Mouse (Mus musculus): ENCODE data around the gene Hspd1. TPM values are rescaled to one million over a fixed set of nuclear protein-coding genes. Genes with fewer than 3 reads are reported as not detected.

The Hspd1 gene
- polyA plus RNA-seq, 1 experiment from 2014 or later = 809 TPM

DNA sequence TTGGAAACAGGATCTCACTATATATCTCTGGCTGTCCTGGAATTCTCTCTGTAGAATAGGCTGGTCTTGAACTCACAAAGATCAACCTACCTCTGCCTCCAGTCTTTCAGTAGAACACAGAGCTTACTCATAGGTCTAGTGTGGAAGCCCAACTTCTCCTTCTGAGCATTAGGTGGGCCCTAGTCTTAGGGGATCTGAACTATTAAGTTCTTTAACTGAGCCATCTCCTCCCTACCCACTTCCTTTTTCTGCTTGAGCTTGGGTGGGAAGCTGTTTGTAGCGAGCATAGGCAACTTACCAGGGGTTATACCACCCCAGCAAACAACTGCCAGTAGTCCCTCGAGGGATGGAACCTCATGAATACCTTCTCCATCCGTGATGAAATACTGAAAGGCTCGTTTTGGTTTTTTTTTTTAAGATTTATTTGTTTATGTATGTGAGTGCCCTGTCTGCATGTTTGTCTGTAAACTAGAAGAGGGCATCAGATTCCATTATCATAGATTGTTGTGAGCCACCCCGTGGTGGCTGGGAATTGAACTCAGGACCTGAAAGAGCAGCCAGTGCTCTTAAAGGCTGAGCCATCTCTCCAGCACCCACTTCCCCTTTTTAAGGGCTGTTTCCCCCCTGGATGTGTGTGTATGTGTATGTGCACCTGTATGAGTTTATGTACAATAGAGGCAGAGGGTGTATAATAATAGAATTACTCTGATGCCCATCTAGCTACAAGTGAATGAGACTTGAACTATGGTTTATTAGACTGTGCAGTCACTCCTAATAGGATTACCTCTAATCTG, 32.5 kb downstream of the Hspd1 start:
- H3K4me1 ChIP-seq (replicated peaks; ENCODE audit: control insufficient read depth, insufficient read depth, low read length) = peaks cover 10% of the 10 kb centered on the region
- no peak overlapping the region for H3K4me3 ChIP-seq (ENCODE audit: low read depth, low read length)
- no peak overlapping the region for H3K27ac ChIP-seq (ENCODE audit: low read depth, low read length)
- no peak for ATAC-seq (replicated peaks; ENCODE audit: low FRiP score)
- no peaks in the 10 kb centered on the region for H3K27me3 ChIP-seq (replicated peaks; ENCODE audit: control insufficient read depth, insufficient read depth, low read length)
- no peaks in the 10 kb centered on the region for H3K9me3 ChIP-seq (ENCODE audit: control insufficient read depth, low read length)
- 69% methylated on average over 5 of the region's 5 CpGs for WGBS
- no peak overlapping the region for H3K4me2 ChIP-seq
- DNase-seq (ENCODE audit: low spot score) = no peak
- H3K9ac ChIP-seq (ENCODE audit: low read depth, low read length) = no peak overlapping the region
- H3K36me3 ChIP-seq (ENCODE audit: control insufficient read depth, insufficient read depth, low read length) = 0 out of 2 replicates have a peak, but pooled peaks cover 4% of the 10 kb centered on the region

DNA sequence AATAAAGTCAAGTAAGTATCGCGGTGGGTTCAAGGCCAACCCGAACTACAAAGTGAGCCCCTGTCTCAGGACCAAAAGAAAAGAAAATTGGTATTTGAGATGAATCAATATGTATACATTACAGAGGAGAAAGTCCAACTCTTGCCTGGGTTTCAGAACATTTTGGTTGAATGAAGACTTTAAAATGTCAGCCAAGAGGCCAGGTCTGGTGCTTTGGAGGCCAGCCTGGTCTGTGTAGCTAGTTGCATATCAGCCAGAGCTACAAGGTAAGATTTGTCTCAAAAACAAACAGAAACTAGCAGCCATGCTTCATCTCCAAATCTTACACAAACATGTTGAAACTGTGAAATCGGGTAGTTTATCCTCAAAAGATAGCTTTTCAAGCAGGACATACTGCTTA, 34.4 kb downstream of the Hspd1 start:
- peak overlapping the region; percentile 73 for H3K9ac ChIP-seq (ENCODE audit: low read depth, low read length)

DNA sequence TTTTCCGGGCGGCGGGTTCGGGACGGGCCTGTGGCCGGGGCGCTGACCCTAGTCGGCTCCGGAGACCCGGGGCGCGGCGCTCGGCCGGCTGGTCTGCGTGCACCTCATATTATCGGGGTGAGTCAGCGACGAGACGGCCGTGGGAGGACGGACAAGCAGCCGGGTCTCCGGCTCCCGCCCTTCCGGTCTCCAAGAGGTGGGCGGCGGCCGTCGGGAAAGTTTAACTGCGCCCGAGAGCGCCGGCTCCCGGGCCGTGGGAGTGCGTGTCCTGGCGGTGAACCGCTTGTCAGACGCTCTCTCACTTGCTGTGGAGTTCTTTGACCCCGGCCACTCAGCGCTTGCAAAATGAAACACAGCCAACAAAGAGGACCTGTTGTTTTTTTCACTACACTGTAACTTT, 35.0 kb downstream of the Hspd1 start:
- H3K9ac ChIP-seq (ENCODE audit: low read depth, low read length) = peak overlapping the region; percentile 73
- peak; percentile 77 for ATAC-seq (replicated peaks; ENCODE audit: low FRiP score)
- under 1% methylated on average over 41 of the region's 42 CpGs for WGBS
- no peaks in the 10 kb centered on the region for H3K27me3 ChIP-seq (replicated peaks; ENCODE audit: control insufficient read depth, insufficient read depth, low read length)
- peak overlapping the region; percentile 94 for H3K4me3 ChIP-seq (ENCODE audit: low read depth, low read length)
- peak overlapping the region; percentile 90 for H3K27ac ChIP-seq (ENCODE audit: low read depth, low read length)
- H3K9me3 ChIP-seq (ENCODE audit: control insufficient read depth, low read length) = no peaks in the 10 kb centered on the region
- H3K4me1 ChIP-seq (replicated peaks; ENCODE audit: control insufficient read depth, insufficient read depth, low read length) = peaks cover 8% of the 10 kb centered on the region; the same call in 1 of the 2 replicates
- H3K4me2 ChIP-seq = peak overlapping the region; percentile 73
- H3K36me3 ChIP-seq (ENCODE audit: control insufficient read depth, insufficient read depth, low read length) = 0 out of 2 replicates have a peak, but pooled peaks cover 4% of the 10 kb centered on the region
- DNase-seq (ENCODE audit: low spot score) = no peak

More for the DNA sequence above, 34.4 kb downstream of the Hspd1 start:
- DNase-seq (ENCODE audit: low spot score) (no peak), ATAC-seq (replicated peaks; ENCODE audit: low FRiP score) (no peak)
- H3K36me3 ChIP-seq (ENCODE audit: control insufficient read depth, insufficient read depth, low read length) = 0 out of 2 replicates have a peak, but pooled peaks cover 4% of the 10 kb centered on the region
- no peaks in the 10 kb centered on the region for H3K27me3 ChIP-seq (replicated peaks; ENCODE audit: control insufficient read depth, insufficient read depth, low read length)
- peak overlapping the region; percentile 90; the same call in 1 of the 2 replicates for H3K27ac ChIP-seq (ENCODE audit: low read depth, low read length)
- WGBS = 66% methylated on average over 4 of the region's 4 CpGs
- H3K4me1 ChIP-seq (replicated peaks; ENCODE audit: control insufficient read depth, insufficient read depth, low read length) = peaks cover 9% of the 10 kb centered on the region; the same call in 1 of the 2 replicates
- H3K4me2 ChIP-seq = peak overlapping the region; percentile 73
- no peaks in the 10 kb centered on the region for H3K9me3 ChIP-seq (ENCODE audit: control insufficient read depth, low read length)
- H3K4me3 ChIP-seq (ENCODE audit: low read depth, low read length) = peak overlapping the region; percentile 94

DNA sequence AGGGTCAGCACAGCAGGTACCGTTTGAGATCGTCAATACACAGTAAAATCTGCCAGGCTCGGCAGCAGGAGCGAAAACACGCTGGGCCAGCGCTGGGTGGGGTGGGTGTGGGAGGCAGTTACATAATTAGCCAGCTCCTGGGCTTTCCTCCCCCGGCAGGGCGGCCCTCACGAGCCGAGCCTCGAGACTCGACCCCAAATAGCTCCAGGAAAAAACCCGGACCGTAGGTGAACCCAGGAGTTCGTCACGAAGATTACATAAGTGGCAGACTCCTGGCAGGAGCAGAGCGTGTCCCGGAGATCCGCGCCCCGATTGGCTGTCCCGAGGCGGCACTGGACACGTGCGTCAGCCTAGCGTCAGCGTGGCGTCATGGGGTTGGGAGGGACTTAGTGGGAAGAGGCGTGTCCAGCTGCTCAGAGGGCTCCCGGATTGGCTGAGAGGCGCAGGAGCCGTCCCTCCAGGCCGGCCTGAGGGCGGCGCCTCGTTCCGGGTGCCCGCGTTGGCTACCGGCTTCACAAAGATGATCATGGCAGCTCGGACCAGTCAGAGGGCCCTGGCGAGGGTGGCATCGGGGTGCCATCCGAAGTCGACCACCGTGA, 35.6 kb downstream of the Hspd1 start, which contains the start of gene Coq10b:
Coq10b (plus strand) TSS at position 416 of the 599 bp plus-strand sequence.
- peak within 1 kb of the TSS; percentile 83 for H3K4me2 ChIP-seq
- 1% methylated on average over 46 of the region's 46 CpGs for WGBS
- peak; percentile 100 for ATAC-seq (replicated peaks; ENCODE audit: low FRiP score)
- H3K9me3 ChIP-seq (ENCODE audit: control insufficient read depth, low read length) = no peaks in the 10 kb centered on the region
- H3K4me3 ChIP-seq (ENCODE audit: low read depth, low read length) = peak within 1 kb of the TSS; percentile 94
- DNase-seq (ENCODE audit: low spot score) = peak; percentile 99
- H3K4me1 ChIP-seq (replicated peaks; ENCODE audit: control insufficient read depth, insufficient read depth, low read length) = peaks cover 6% of the 10 kb centered on the region; the same call in 1 of the 2 replicates
- H3K9ac ChIP-seq (ENCODE audit: low read depth, low read length) = peak within 1 kb of the TSS; percentile 73
- no peaks in the 10 kb centered on the region for H3K27me3 ChIP-seq (replicated peaks; ENCODE audit: control insufficient read depth, insufficient read depth, low read length)
- H3K36me3 ChIP-seq (ENCODE audit: control insufficient read depth, insufficient read depth, low read length) = 0 out of 2 replicates have a peak, but pooled peaks cover 4% of the 10 kb centered on the region
- H3K27ac ChIP-seq (ENCODE audit: low read depth, low read length) = peak within 1 kb of the TSS; percentile 90

DNA sequence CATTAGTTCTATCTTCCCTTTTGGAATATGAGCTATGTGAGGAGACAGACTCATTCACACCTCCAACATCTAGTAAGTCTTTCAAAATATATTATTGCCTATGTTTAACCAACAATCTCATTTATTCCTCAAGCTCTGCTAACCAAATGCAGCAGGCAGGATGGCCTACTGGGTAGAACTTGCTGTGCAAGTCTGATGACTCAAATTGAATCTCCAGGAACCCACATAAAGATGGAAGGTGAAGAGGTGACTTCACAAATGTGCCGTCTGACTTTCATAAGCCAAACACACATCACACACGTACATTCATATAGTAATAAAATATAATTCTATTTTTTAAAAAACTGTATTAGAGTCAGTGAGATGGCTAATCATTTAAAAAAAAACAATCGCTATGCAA, 36.4 kb downstream of the Hspd1 start:
- Histone ChIP-seq H3K4me3 (ENCODE audit: low read depth, low read length) (peak overlapping the region; percentile 94), H3K27me3 (replicated peaks; ENCODE audit: control insufficient read depth, insufficient read depth, low read length) (no peaks in the 10 kb centered on the region), H3K4me1 (replicated peaks; ENCODE audit: control insufficient read depth, insufficient read depth, low read length) (peaks cover 6% of the 10 kb centered on the region; the same call in 1 of the 2 replicates), H3K27ac (ENCODE audit: low read depth, low read length) (no peak overlapping the region), H3K4me2 (peak overlapping the region; percentile 83), H3K36me3 (ENCODE audit: control insufficient read depth, insufficient read depth, low read length) (0 out of 2 replicates have a peak, but pooled peaks cover 2% of the 10 kb centered on the region), H3K9me3 (ENCODE audit: control insufficient read depth, low read length) (no peaks in the 10 kb centered on the region), H3K9ac (ENCODE audit: low read depth, low read length) (no peak overlapping the region; the same call in 1 of the 2 replicates)
- ATAC-seq (replicated peaks; ENCODE audit: low FRiP score) = no peak
- DNase-seq (ENCODE audit: low spot score) = no peak
- 74% methylated on average over 3 of the region's 3 CpGs for WGBS

DNA sequence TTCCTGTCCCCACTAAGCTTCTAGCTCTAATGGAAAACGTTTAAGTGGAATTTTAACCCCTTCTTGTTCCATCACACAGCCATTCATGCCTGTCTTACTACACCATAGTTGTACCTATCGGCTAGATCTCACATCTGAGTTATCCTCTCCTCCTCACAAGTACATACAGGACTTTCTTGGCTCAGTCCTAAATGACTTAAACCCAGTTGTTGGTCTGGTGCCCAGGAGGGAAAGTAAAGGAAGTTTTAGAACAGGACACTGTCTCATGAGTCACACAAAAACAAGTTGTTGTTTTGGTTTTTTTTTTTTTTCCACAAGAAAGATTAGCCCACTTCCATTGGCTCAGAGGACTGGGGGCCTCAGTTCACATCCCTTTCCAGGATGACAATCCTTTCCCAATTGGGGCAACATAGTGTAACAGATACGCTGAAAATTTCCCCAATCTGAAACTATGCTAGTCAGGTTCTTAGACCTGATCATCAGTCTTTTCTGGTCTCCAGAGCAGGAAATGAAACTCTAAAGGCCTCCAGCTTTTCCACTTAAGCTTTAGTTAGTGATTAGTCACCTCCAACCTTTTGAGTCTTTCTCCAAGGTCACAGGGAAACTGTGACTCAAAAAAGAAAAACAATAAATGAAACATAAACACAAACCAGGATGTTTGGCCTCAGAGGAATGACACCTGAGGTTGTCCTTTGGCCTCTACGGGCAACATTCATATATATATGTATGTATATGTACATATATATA, 39.0 kb downstream of the Hspd1 start:
- Histone ChIP-seq H3K9me3 (ENCODE audit: control insufficient read depth, low read length) (no peaks in the 10 kb centered on the region), H3K4me2 (no peak overlapping the region), H3K9ac (ENCODE audit: low read depth, low read length) (no peak overlapping the region), H3K36me3 (ENCODE audit: control insufficient read depth, insufficient read depth, low read length) (no peaks in the 10 kb centered on the region), H3K27ac (ENCODE audit: low read depth, low read length) (no peak overlapping the region), H3K4me3 (ENCODE audit: low read depth, low read length) (no peak overlapping the region), H3K27me3 (replicated peaks; ENCODE audit: control insufficient read depth, insufficient read depth, low read length) (no peaks in the 10 kb centered on the region), H3K4me1 (replicated peaks; ENCODE audit: control insufficient read depth, insufficient read depth, low read length) (peaks cover 6% of the 10 kb centered on the region; the same call in 1 of the 2 replicates)
- DNase-seq (ENCODE audit: low spot score) (no peak), ATAC-seq (replicated peaks; ENCODE audit: low FRiP score) (no peak)
- 68% methylated on average over 4 of the region's 4 CpGs for WGBS

DNA sequence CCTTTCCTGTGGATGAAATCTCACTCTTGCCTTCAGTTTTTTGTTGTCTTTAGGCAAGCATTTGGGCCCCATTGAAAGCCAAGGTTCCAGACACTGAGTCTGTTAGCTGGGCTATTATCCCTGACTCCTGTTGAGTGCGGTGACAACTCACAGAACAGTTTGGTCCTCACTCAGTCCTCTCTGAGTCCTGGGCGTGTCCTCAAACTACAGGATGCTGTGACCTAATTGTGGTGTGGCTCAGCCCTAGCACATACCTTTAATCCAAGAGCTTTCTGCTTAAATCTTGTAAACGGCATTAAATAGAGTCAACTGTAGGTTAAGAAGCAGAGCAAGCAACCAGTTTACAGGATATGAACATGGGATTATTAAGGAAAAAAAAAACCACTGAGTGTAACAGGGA, 44.9 kb downstream of the Hspd1 start:
- WGBS = 68% methylated on average over 3 of the region's 3 CpGs
- H3K9ac ChIP-seq (ENCODE audit: low read depth, low read length) = no peak overlapping the region
- ATAC-seq (replicated peaks; ENCODE audit: low FRiP score) (no peak), DNase-seq (ENCODE audit: low spot score) (no peak)
- H3K27me3 ChIP-seq (replicated peaks; ENCODE audit: control insufficient read depth, insufficient read depth, low read length) = no peaks in the 10 kb centered on the region
- H3K4me1 ChIP-seq (replicated peaks; ENCODE audit: control insufficient read depth, insufficient read depth, low read length) = no peaks in the 10 kb centered on the region
- H3K4me3 ChIP-seq (ENCODE audit: low read depth, low read length) = no peak overlapping the region
- H3K36me3 ChIP-seq (ENCODE audit: control insufficient read depth, insufficient read depth, low read length) = no peaks in the 10 kb centered on the region
- H3K27ac ChIP-seq (ENCODE audit: low read depth, low read length) = no peak overlapping the region
- no peaks in the 10 kb centered on the region; the same call in 1 of the 2 replicates for H3K9me3 ChIP-seq (ENCODE audit: control insufficient read depth, low read length)
- H3K4me2 ChIP-seq = no peak overlapping the region

DNA sequence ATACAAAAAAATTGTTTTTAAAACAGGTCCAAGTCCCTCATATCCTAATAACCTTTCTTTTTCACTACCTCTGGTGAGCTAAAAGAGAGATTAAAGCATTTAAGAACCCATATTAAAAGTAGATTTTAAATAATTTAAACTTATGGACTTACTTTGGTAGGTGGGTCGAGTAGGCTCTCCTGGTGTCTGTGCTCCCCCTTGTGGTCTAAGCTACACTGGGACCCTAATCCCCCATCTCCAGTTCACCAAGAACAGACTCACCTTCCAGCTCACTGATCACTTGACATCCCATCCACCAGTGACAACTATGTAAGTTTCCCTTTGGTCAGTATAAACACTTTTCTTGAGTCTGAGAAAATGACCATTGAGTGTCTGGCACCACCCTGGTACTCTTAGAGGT, 45.8 kb downstream of the Hspd1 start:
- H3K27ac ChIP-seq (ENCODE audit: low read depth, low read length) = no peak overlapping the region
- H3K4me3 ChIP-seq (ENCODE audit: low read depth, low read length) = no peak overlapping the region
- H3K9ac ChIP-seq (ENCODE audit: low read depth, low read length) = no peak overlapping the region
- H3K9me3 ChIP-seq (ENCODE audit: control insufficient read depth, low read length) = no peaks in the 10 kb centered on the region; the same call in 1 of the 2 replicates
- no peaks in the 10 kb centered on the region for H3K36me3 ChIP-seq (ENCODE audit: control insufficient read depth, insufficient read depth, low read length)
- no peaks in the 10 kb centered on the region for H3K27me3 ChIP-seq (replicated peaks; ENCODE audit: control insufficient read depth, insufficient read depth, low read length)
- DNase-seq (ENCODE audit: low spot score) = no peak
- H3K4me1 ChIP-seq (replicated peaks; ENCODE audit: control insufficient read depth, insufficient read depth, low read length) = no peaks in the 10 kb centered on the region
- WGBS = 46% methylated on average over 1 of the region's 1 CpGs
- H3K4me2 ChIP-seq = no peak overlapping the region
- ATAC-seq (replicated peaks; ENCODE audit: low FRiP score) = no peak

Data from liver, embryonic 11.5 days (tissue).